Mouse (Mus musculus): ENCODE measurements at regions not wholly inside any gene's neighbourhood (a gene's known extent, or its start where the extent isn't known, plus 50 kb on each side); places are given as distances from the start of the nearest gene placed in this dataset.

GRCm38 (mm10) chr9:31614250-31614945 lies 150.1 kb upstream of the Tmem45b start:
- TF ChIP-seq POLR2A (IDR thresholded peaks at IDR 0.05; ENCODE audit: insufficient read depth, low read depth, low read length): no peak
- TF ChIP-seq CTCF (IDR thresholded peaks at IDR 0.05; ENCODE audit: insufficient read depth, low read depth, low read length): no peak
